Mouse (Mus musculus): Measurements from ENCODE around the gene Mapk8ip2. TPM values are rescaled to one million over a fixed set of nuclear protein-coding genes. Genes with fewer than 3 reads are reported as not detected.

The Mapk8ip2 gene
- total RNA-seq, 2 experiments from 2014 or later: 0.19 to 0.34 TPM

DNA sequence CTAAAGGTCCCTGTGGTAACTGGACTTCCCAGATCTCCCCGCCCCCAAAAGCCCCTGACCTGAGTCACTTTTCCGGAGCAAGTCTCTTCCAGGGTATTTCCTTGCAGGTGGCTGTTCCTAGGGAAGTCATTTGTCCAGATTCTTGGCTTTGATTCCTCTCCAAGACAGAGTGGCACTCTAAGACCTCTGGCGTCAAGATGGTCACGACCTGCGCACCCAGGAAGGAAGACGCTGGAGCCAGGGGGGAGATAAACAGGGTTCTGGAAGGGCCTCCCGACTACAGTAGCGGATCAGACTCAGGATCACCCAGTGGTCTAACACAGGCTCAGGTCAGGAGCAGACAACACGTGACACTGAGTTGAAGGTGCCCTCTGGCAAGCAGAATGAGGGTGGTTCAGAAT, 23.4 kb downstream of the Mapk8ip2 start, which contains the start of gene Arsa:
Gene Arsa (minus strand): TSS at position 335 of the 401 bp plus-strand sequence.
- no peak for ATAC-seq (replicated peaks; ENCODE audit: low FRiP score, poor library complexity, severe bottlenecking)

GRCm38 (mm10) chr15:89477806-89478205, 24.1 kb downstream of the Mapk8ip2 start:
- ATAC-seq (replicated peaks; ENCODE audit: low FRiP score, poor library complexity, severe bottlenecking): no peak

GRCm38 (mm10) chr15:89478622-89479021, 24.9 kb downstream of the Mapk8ip2 start:
- ATAC-seq (replicated peaks; ENCODE audit: low FRiP score, poor library complexity, severe bottlenecking): no peak

- ATAC-seq (replicated peaks; ENCODE audit: low FRiP score, poor library complexity, severe bottlenecking): no peak
Observed at GRCm38 (mm10) chr15:89480584-89480983, 26.9 kb downstream of the Mapk8ip2 start.

- no peak for ATAC-seq (replicated peaks; ENCODE audit: low FRiP score, poor library complexity, severe bottlenecking)
Observed at GRCm38 (mm10) chr15:89488182-89488581, 34.5 kb downstream of the Mapk8ip2 start.

- no peak for ATAC-seq (replicated peaks; ENCODE audit: low FRiP score, poor library complexity, severe bottlenecking)
Observed at GRCm38 (mm10) chr15:89488611-89489117, 35.0 kb downstream of the Mapk8ip2 start.

DNA sequence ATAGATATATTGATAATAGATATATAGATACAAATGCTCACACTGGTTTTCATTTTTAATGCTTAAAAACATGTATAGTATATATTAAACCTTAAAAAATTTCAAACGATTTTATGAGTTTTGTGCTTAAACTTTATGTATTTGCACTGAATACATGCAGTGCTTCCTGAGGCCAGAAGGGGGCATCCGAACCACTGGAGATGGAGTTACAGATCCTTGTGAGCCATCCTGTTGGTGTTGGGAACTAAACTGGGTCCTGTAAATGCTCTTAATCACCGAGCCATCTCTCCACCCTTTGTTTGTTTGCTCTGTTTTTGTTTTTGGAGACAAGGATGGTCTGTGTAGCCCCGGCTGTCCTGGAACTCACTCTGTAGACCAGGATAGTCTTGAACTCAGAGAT, 41.3 kb downstream of the Mapk8ip2 start:
- no peak for ATAC-seq (replicated peaks; ENCODE audit: low FRiP score, poor library complexity, severe bottlenecking)

DNA sequence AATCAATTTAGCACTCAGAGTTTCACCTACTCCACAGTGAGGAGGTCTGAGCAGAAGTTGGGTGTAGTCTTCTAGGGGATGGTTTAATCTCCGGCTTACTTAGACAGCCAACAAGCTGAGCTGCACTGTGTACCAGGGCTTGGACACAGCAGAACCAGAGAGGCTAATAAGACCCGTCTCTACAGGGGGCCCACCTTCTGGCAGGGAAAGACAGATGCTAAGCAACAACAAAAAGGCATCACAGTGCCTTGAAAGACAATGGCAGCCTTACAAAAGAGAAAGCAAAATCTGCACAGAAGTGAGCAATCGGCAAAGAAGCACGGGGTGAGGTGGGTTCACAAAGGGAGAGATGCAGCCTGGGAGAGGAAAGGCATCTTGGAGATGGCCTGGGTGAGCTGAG, 42.4 kb downstream of the Mapk8ip2 start:
- no peak for ATAC-seq (replicated peaks; ENCODE audit: low FRiP score, poor library complexity, severe bottlenecking)

GRCm38 (mm10) chr15:89496841-89497240, 43.1 kb downstream of the Mapk8ip2 start:
- ATAC-seq (replicated peaks; ENCODE audit: low FRiP score, poor library complexity, severe bottlenecking): no peak

DNA sequence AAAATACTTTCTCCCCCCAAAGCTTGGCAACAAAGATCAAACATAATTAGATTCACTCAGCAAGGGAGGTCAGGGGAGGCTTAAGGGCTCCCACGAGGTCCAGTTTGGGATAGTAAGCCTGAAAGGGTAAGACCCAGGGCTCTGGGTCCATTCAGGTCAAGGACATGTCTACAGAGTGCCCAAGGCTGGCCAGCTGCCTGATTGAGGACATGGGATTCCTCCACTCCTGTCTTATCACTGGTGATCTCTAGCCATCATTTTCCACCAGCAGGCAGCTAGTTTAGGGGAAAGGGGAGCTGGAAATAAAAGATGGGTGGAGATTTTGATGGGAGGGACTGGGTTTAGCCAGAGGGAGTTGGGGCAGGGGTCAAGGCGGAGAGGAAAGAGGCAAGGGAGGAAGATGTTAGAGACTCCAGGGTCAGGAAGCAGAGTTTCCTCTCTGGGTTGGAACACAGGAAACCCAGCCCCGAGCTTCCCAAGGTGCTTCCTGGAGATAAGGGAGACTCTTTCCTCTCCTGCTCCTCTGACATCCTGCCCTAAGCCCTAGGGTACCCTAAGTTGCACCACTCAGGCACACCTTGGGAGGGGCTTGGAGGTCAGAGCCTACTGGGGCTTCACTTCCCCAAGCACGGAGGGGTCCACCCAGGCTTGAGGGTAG, 43.8 kb downstream of the Mapk8ip2 start:
- ATAC-seq (replicated peaks; ENCODE audit: low FRiP score, poor library complexity, severe bottlenecking): no peak

DNA sequence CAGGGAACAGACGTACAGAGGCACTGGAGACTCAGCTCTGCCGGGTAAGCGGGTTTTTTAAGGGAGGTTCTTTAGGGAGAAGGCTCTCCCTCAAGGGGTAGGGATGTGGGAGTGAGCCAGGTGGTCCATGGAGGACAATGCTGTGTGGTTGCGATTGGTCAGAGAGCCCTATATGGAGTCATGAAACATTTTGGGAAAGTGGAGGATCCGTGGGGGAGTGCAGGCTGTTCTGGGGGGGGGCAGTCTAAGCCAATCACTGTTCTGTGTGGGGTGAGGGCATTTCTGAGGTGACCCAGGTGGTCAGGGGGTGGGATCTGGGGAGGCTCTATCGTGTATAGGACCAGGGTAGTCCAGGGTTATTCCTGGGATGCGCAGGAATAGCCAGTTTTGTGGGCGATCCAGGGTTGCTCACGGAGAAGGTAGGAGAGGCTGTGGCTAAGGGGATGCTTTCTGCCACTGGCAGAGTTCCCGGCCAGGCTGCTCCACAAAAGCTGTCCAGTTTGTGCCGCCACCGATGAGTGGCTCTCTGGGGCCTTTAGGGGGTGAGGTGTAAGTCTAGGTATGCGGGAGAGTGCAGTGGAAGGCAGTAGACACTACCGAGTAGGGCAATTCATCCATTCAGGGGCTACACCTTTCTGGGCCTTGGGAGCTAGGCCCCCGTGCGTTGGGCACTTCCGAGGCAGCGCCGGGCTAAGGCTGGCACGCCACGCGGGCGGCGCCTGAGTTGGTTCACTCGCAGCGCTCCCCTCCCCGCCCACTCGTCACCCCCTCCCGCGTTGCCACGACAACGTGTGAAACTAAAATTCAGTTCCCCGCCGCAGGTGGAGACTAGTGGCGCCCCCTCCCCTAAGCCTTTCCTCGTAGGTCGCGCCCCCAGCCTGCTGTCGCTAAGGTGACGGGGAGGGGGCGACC, 44.6 kb downstream of the Mapk8ip2 start:
- ATAC-seq (replicated peaks; ENCODE audit: low FRiP score, poor library complexity, severe bottlenecking): no peak

GRCm38 (mm10) chr15:89498961-89499688, 45.4 kb downstream of the Mapk8ip2 start, which contains the start of gene Shank3:
Shank3 (plus strand) TSS chr15:89499623.
- no peak for ATAC-seq (replicated peaks; ENCODE audit: low FRiP score, poor library complexity, severe bottlenecking)

GRCm38 (mm10) chr15:89499784-89500220, 46.1 kb downstream of the Mapk8ip2 start:
- ATAC-seq (replicated peaks; ENCODE audit: low FRiP score, poor library complexity, severe bottlenecking): no peak

GRCm38 (mm10) chr15:89500221-89500791, 46.6 kb downstream of the Mapk8ip2 start:
- ATAC-seq (replicated peaks; ENCODE audit: low FRiP score, poor library complexity, severe bottlenecking): peak; percentile 35

- no peak for ATAC-seq (replicated peaks; ENCODE audit: low FRiP score, poor library complexity, severe bottlenecking)
Observed at GRCm38 (mm10) chr15:89501321-89501720, 47.6 kb downstream of the Mapk8ip2 start.

DNA sequence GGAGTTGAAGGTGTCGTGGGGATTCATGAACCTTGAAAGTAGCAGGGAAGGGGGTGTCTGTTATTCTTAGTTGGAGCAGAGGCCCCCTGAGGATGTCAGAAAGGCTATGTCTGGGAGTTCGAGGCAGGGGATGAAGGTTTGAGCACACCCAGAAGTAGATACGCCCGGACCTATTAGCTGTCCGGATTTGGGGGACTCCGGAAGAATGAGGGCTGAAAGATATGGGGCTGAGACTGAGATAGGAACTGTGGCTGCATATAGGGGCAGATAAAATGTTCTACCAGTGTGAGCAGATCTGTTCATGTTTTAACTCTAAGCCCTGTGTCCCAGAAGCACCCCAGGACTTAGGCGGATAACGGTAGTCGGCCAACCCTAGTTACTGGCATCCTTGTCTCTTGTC, 51.1 kb downstream of the Mapk8ip2 start:
- no peak for ATAC-seq (replicated peaks; ENCODE audit: low FRiP score, poor library complexity, severe bottlenecking)

- ATAC-seq (replicated peaks; ENCODE audit: low FRiP score, poor library complexity, severe bottlenecking): no peak
Observed at GRCm38 (mm10) chr15:89507751-89508150, 54.0 kb downstream of the Mapk8ip2 start.

- peak; percentile 52; the same call in 1 of the 2 replicates for ATAC-seq (replicated peaks; ENCODE audit: low FRiP score, poor library complexity, severe bottlenecking)
Observed at GRCm38 (mm10) chr15:89512679-89513078, 59.0 kb downstream of the Mapk8ip2 start.
